Mouse (Mus musculus) limb, embryonic 10.5 days (tissue): ENCODE data around the gene Calcoco2. TPM values are rescaled to one million over a fixed set of nuclear protein-coding genes. Genes with fewer than 3 reads are reported as not detected.

Experiments
- polyA plus RNA-seq: library from polyadenylated mRNA; unstranded; fragments of >200 nt; fragmentation: Nextera tagmentation; extraction: Ambion mirVana; gene quantifications from 2 replicates; pipeline ENCODE4 v1.2.1, GENCODE M21; 2016

Gene Calcoco2
- polyA plus RNA-seq, 1 experiment from 2014 or later = not detected

Other genes starting within 250 kb of the Calcoco2 start
- gene B4galnt2, start 197.1 kb downstream of the Calcoco2 start, polyA plus RNA-seq = 0.10 TPM in 1 of 2 replicates, not detected in the other
- gene Igf2bp1, start 106.0 kb downstream of the Calcoco2 start, polyA plus RNA-seq = 165 and 181 TPM in 2 replicates
- gene Gip, start 87.4 kb downstream of the Calcoco2 start, polyA plus RNA-seq = not detected in 2 replicates
- gene Snf8, start 77.1 kb downstream of the Calcoco2 start, polyA plus RNA-seq = 108 TPM in 2 replicates
- gene Ube2z, start 46.6 kb downstream of the Calcoco2 start, polyA plus RNA-seq = 37.5 and 38.3 TPM in 2 replicates
- gene Atp5g1, start 36.3 kb downstream of the Calcoco2 start, polyA plus RNA-seq = 569 and 674 TPM in 2 replicates
- not detected in 2 replicates for gene Ttll6, start 21.8 kb upstream of the Calcoco2 start, polyA plus RNA-seq
- not detected in 2 replicates for gene Hoxb13, start 82.4 kb upstream of the Calcoco2 start, polyA plus RNA-seq
- gene Hoxb9, start 159.5 kb upstream of the Calcoco2 start, polyA plus RNA-seq = 3.4 and 3.8 TPM in 2 replicates
- 0.95 and 1.2 TPM in 2 replicates for gene Hoxb8, start 169.9 kb upstream of the Calcoco2 start, polyA plus RNA-seq
- 7.1 and 10.2 TPM in 2 replicates for gene Hoxb7, start 174.7 kb upstream of the Calcoco2 start, polyA plus RNA-seq
- gene Hoxb6, start 180.5 kb upstream of the Calcoco2 start, polyA plus RNA-seq = 6.1 and 7.9 TPM in 2 replicates
- 5.5 and 5.9 TPM in 2 replicates for gene Hoxb5, start 191.4 kb upstream of the Calcoco2 start, polyA plus RNA-seq
- gene Hoxb4, start 206.3 kb upstream of the Calcoco2 start, polyA plus RNA-seq = 0.89 and 1.2 TPM in 2 replicates
- 0.76 and 1.0 TPM in 2 replicates for gene Hoxb3, start 211.4 kb upstream of the Calcoco2 start, polyA plus RNA-seq
- 11.3 and 13.5 TPM in 2 replicates for gene Hoxb2, start 238.6 kb upstream of the Calcoco2 start, polyA plus RNA-seq